Mouse (Mus musculus): ENCODE results near the gene Nmt2.

The Nmt2 gene

DNA sequence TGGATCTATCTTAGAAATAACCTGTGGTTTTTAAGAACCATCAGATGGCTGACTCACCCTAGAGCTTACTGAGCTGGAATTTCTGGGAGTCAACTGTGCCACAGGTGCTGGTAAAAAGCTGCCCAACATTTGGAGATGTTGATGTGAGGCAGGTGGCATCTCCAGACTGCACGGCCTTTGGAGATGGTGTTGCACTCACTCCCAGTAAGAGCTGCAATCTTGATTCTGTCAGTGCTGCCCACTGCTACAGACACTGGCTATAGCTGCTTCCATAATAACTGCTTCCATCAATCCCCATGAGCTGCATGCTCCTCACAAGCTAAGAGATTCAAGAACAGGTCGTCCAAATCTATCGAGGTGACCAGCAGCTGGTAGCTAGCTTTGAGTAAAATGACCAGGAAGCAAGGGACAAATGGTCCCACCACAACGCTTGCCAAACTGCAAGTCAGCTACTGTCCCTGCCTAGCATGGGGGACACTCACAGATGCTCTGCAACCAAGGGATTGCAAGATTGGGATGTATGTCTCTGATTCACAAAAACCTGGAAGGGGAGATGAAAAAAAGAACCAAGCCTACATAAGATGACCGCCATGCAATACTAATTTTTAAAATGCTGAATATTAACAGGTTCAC, 47.2 kb downstream of the Nmt2 start:
- no peak for DNase-seq

DNA sequence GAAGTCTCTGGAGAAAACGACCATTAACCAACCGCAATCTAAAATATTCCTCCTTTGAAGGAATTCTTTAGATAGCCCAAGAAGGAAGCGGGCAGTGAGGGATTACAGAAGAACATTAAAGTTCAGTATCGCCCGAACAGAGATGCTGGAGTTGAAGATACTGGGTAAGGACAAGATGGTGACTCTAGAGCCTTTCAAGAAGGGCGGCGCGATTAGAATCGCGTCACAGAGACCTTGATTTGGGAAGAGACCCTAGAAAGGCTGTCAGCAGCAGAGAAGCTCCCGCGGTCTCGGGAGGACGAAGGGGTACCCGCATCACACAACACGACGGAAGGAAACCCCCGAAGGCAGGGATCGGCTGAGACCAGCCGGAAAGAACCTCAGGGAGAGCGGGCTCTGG, 48.0 kb downstream of the Nmt2 start:
- no peak for DNase-seq

DNA sequence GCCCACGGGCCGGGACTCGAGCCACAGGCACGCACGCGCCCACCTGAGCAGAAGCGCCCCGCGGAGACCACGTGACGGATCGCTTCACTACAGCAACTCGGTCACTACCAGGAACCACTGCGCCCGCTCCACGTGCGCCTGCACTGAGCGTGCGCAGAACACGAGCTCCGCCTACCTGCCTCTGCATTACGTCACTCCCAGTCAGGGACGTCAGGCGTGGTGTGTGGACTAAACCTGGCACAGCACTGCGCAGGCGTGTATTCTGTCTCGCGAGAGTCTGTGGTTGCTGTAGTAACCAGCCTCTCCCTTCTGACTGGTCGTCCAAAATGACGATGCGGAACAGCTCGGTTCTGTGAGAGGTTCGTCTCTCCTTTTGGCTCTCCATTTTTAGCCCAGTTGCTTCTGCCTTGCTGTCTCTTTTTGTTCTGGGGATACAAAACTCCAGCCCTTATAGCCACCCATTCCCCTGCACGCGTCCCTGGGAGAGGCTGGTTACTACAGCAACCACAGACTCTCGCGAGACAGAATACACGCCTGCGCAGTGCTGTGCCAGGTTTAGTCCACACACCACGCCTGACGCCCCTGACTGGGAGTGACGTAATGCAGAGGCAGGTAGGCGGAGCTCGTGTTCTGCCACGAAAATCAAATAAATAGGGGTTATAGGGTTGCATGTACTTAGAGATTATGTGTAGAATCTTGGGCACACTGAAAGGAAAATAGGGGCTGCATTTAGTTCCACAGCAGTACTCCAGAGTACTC, 48.7 kb downstream of the Nmt2 start, which contains the start of gene Rpp38:
Gene Rpp38 (minus strand): TSS at position 160 of the 759 bp plus-strand sequence.
- peak; percentile 98 to 99 for DNase-seq

DNA sequence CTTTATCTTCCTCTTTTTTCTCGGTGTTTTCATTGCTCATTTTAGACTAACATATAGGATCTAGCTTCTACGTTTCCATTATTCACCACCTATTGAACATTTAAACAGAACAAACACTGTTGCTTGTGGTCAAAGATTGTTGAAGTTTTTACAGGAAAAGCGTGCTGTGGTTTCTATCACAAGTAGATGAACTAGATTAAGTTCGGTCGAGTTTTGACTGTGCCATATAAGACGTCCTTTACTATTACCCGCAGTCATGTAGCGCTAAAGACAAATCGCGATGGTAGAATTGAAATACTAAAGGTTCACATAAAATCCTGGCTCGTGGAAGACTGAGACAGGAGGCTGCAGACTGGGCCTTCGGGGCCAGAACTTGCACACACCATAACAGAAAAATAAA, 49.7 kb downstream of the Nmt2 start:
- no peak for DNase-seq

DNA sequence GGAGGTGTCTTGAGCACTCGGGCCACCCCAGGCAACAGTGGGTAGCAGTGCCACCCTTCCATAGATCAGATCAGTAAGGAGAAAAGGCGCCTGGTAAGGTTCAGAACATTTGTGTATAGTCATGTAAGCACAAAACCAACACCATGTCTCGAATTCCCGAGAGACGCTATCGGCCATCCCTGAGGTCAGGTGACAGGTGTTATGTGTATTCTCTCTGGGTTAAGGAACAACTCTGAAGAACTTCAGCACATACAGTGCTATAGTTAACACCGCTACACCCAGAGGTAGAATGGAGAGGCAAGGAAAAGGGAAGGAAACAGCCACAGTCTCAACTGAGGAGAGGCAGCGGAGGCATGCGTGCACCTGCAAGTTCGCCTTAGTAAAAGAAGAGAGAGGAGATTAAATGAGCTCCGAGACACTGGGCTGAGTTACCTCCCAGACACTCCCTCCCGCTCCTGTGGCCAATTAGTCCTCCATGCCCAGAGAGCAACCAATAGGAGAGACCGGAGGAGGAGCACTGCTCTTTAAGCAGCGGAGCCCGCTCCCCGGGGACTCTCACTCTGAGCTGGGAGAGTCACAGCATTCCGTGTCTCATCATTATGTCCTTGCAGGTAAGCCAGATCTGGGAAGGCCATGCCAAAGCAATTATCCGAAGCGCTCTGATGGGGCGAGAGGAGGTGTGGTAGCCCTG, 51.7 kb downstream of the Nmt2 start, which contains the start of gene Acbd7:
Gene Acbd7 (plus strand): TSS at position 558 of the 691 bp plus-strand sequence.
- DNase-seq, result peak; percentile 37 to 46

DNA sequence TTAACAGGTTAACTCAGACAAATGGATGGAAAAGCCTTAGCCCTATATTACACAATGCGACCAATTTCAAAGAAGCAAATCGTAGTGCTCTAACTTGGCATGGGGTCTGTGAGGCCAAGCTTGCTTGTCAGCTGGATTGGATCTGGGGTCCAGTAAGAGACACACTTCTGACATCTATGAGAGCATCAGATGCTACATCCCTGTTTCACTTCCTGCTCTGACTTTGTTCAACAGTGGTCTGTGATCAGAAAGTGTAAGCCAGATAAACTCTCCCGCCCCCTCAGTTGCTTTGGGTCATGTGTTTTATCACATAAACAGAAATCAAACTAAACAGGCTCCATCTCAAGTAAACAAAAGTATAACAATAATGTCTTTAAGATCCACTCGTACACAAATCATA, 64.4 kb downstream of the Nmt2 start:
- no peak for DNase-seq

DNA sequence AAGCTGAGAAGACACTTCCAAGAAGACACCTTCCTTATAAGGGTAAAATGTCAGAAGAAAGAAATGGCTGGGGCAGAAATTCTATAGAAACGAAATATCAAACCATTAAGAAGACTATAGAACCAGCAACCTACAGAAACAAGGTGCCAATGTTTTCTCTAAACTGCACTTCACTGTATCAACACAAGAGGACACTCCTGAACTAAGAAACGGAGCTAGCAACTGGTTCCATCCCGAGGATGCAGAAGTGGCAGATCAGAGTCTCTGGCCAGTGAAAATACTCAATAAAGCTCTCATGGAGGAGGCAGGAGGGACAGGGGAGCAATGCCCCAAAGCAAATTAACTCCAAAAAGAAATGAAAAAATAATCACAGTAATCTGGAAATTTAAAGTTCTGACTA, 64.9 kb downstream of the Nmt2 start:
- no peak for DNase-seq

DNA sequence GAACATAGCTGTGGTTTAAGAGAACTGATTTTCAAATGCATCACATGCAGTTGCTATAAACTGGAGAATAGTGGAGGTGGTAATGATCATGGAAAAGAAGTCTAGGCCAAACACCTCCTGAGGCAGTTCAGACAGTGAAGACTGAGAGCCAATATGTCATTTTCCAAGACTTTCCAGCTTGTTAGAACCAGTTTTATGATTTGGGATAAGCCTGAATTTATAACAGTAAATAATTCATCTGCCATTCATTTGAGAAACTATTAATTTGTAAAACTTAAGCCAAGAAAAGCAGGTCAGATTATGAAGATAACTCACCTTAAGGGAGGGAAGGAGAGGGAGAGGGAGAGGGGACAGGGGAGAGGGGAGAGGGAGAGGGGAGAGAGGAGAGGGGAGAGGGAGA, 69.1 kb downstream of the Nmt2 start:
- DNase-seq, result no peak

DNA sequence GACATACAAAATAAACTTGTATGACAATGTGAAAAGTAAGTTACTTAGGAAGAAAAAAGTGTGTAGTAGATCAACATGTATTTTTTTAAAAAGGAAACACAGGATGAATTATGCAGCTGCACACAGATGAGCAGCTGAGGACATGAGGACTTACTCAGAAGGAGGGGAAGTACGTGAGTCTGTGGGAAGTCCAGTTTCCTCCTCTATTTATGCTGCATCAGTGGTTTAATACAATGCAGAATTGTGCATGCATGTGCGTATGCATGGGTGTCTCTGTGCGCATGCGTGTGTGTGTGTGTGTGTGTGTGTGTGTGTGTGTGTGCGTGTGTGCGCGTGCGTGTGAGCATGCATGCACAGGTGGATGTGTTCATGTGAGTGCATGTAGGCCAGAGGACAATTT, 71.8 kb downstream of the Nmt2 start:
- no peak for DNase-seq

DNA sequence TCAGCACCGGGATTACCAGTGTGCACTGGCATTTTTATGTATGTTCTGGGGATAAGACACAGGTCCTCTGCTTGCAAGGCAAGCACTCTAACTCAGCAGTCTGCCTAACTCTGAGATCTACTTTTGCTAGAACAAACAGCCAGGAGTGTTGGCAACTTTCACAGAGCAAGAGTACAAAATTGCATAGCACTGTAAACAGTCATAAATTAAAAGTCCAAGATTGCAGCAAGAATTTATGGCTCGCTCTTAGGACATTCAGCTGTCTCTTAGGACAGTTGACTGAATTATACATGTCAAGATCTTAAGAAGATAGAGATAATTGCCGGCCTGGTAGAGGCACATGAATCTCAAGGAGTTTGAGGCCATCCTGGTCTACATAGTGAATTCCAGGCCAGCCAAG, 72.3 kb downstream of the Nmt2 start:
- no peak for DNase-seq

DNA sequence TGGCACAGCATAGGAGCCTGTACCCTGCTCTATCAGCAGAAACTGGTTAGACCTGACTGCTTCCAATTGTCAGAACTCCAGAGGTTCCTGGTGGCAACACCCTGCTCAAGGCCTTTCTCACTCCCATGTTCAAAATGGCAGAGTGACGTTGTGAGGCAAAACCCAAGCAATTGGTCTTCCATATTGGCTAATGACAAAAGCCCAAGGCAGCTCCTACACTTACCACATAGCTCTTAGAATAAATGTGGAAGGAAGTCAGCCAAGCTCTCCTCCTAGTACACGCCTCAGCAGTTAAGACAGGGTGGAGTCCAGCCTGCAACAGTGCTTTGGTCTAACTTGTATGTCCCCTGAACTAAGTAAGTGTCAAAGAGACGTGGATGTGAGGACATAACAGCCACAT, 73.9 kb downstream of the Nmt2 start:
- no peak for DNase-seq

DNA sequence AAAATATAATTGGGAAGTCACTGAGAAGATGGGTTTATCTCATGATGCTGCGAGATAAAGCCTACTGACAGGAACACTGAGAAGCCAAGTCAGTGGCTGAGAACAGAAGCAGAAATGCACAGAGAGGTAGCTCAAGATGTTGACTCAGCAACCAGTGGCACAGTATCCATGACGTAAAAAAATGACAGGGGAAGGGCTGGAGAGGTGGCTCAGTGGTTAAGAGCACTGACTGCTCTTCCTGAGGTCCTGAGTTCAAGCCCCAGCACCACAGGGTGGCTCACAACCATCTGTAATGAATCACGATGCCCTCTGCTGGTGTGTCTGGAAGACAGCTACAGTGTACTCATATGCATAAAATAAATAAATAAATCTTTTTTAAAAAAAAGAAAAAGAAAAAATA, 77.1 kb downstream of the Nmt2 start:
- DNase-seq, result no peak

DNA sequence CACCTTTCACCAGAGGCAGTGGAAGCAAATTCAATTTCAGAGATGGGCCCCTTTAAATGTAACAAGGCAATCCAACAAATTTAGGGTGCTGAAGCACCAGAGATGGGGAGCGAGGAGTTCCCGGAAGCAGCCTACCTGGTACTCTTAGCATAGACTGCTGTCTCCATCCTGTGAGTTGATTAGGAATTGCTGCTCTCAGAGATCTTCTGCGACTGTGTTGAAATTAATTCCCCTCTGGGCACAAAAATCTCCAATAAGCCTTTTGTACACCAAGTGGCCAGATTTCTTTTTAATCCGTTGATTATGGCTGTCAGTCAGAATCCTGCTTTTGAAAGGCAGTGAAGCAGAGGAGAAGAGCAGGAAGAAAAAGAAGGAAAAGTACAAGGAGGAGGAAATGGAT, 81.1 kb downstream of the Nmt2 start:
- no peak for DNase-seq
